Mouse (Mus musculus) lung, postnatal 0 days (tissue): ENCODE measurements at regions not wholly inside any gene's neighbourhood (a gene's known extent, or its start where the extent isn't known, plus 50 kb on each side); places are given as distances from the start of the nearest gene placed in this dataset.

Experiments used
- CTCF ChIP-seq: IDR thresholded peaks from 2 replicates; pipeline ENCODE4 v1.5.1; 2016; ENCODE audit warnings: antibody characterized with exemption, mild to moderate bottlenecking
- EP300 ChIP-seq: IDR thresholded peaks from 2 replicates; pipeline ENCODE4 v1.6.1; 2016; ENCODE audit warnings: antibody characterized with exemption, mild to moderate bottlenecking, control low read depth

DNA sequence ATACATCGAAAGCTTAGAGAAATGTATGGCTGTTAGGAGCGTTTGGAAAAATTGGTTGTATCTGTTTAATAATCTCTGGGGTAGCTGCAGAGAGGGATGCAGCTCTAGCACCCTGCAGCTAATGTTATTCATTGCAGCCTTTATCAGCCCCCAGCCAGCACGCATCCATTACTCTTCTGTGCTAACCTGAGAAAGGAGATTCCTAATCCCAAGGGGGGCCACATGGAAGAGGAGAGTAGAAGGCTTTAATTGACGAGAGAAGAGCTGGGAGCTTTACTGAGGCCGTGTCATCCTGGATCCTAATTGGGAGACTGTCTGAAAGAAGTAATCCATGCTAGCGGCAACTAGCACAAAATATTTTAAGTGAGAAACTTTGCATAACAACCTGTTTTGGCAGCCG is 60.4 kb upstream of the Tcerg1l start:
- TF ChIP-seq CTCF: no peak
- no peak for TF ChIP-seq EP300
